Mouse (Mus musculus): ENCODE results near the gene Atcay. TPM values are rescaled to one million over a fixed set of nuclear protein-coding genes. Genes with fewer than 3 reads are reported as not detected.
A peak's percentile ranks its signal among the peaks of the same experiment; 100 is the strongest.
"Not testable (repeated sequence)": the region's sequence is repeated elsewhere in the genome, so short reads cannot be mapped to it uniquely, and the experiment has no call there.

Gene Atcay
- polyA plus RNA-seq, 1 experiment from 2014 or later = 68.1 TPM

- peaks cover 79% of the 10 kb centered on the region for H3K36me3 ChIP-seq
- ATAC-seq (ENCODE audit: low FRiP score) = no peak
- peak within 1 kb of the TSS; percentile 82 for H3K9ac ChIP-seq
Observed at GRCm38 (mm10) chr10:81183805-81184204, 46.8 kb downstream of the Atcay start, which contains the start of gene 4930442H23Rik. TSS of gene 4930442H23Rik (minus strand) at chr10:81183849.

DNA sequence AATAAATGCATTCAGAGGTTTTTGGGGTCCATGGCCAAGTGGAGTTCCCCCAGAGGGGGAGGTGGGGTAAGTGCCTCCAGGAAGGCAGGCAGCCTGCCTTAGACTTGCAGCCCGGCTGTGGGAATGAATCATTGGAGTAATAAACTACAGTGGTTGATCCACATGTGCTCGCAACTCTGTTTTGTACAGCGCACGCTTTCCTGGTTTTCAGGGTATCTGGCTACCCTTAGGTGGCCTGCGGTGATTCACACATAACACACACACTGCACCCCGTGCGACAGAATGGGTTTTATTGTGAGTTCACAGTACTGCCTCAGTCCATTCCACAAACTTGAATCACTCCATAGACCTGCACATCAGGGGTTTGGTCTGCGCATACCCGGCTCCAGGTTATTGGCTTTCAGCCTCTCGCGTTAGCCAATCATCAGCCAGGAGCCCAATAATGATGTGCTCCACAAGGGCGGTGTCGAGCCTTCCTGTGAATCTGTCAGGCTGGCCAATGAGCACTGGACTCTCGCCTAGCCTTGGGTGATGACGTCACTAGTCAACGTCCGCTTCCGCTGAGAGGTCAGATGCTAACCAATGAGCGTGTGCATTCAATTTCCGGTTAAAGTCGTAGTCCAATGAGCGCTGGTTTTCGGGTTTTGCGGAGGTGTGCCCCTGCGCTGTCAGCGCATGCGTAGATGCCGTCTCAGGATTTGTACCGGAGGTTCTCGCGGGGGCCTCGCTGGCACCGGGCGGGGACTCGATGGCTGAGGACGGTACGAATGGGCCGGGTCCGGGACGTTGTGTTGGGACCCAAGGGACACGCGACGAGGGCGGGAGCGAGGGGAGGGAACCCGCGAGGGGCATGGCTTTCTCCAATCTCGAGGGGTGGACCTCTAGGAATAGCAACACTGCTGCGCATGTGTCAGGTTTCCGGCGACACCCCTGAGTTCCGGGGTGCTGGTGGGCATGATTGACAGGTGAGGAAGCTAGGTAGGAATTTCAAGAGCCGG lies 48.0 kb downstream of the Atcay start, which contains the start of gene Dapk3:
Gene Dapk3, plus strand, starts transcription at position 670 of the 998 bp plus-strand sequence.
- Histone ChIP-seq H3K27me3 (no peaks in the 10 kb centered on the region), H3K4me3 (peak within 1 kb of the TSS; percentile 66), H3K4me1 (replicated peaks) (peaks cover 48% of the 10 kb centered on the region), H3K4me2 (peak within 1 kb of the TSS; percentile 69), H3K27ac (peak within 1 kb of the TSS; percentile 94), H3K36me3 (peaks cover 82% of the 10 kb centered on the region), H3K9me3 (no peaks in the 10 kb centered on the region), H3K9ac (peak within 1 kb of the TSS; percentile 82)
- 4% methylated on average over 53 of the region's 53 CpGs for WGBS
- peak; percentile 95 for ATAC-seq (ENCODE audit: low FRiP score)

More at GRCm38 (mm10) chr10:81183805-81184204, 46.8 kb downstream of the Atcay start, which contains the start of gene 4930442H23Rik:
- H3K9me3 ChIP-seq = no peaks in the 10 kb centered on the region
- H3K4me1 ChIP-seq (replicated peaks) = peaks cover 36% of the 10 kb centered on the region
- H3K4me2 ChIP-seq = peak within 1 kb of the TSS; percentile 69
- peak within 1 kb of the TSS; percentile 66 for H3K4me3 ChIP-seq
- peak within 1 kb of the TSS; percentile 94 for H3K27ac ChIP-seq
- H3K27me3 ChIP-seq = no peaks in the 10 kb centered on the region
- 88% methylated on average over 5 of the region's 5 CpGs for WGBS

DNA sequence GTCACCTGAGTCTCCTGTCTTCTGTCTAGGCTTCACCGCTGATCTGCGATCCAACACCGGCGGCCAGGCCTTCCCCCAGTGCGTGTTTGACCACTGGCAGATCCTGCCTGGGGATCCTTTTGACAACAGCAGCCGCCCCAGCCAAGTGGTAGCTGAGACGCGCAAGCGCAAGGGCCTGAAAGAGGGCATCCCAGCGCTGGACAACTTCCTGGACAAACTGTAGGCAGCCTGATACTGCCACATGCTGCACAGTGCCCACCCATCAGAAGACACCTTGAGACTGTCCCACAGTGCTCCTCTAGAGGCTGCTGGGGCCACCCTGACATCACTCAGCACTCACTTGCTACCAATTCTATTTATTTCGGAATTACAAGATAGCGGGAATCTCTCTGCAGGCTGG lies 48.8 kb downstream of the Atcay start:
- not testable (repeated sequence) for H3K4me3 ChIP-seq; H3K27me3 ChIP-seq; H3K9me3 ChIP-seq; H3K9ac ChIP-seq; H3K4me2 ChIP-seq; ATAC-seq (ENCODE audit: low FRiP score)
- H3K36me3 ChIP-seq = peaks cover 78% of the 10 kb centered on the region
- peak overlapping the region; percentile 66; the same call in 1 of the 2 replicates for H3K27ac ChIP-seq
- peaks cover 54% of the 10 kb centered on the region for H3K4me1 ChIP-seq (replicated peaks)
- WGBS = 84% methylated on average over 12 of the region's 12 CpGs

DNA sequence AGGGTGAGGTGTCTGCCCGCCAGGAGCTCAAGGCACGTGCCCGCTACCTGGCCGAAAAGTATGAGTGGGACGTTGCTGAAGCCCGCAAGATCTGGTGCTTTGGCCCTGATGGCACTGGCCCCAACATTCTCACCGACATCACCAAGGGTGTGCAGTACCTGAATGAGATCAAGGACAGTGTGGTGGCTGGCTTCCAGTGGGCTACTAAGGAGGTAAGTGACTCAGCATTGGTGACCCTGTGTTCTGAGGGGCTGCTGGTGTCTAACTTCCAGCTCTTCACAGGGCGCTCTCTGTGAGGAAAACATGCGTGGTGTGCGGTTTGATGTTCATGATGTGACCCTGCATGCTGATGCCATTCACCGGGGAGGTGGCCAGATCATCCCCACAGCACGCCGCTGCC lies 49.7 kb downstream of the Atcay start:
- WGBS = 91% methylated on average over 13 of the region's 13 CpGs
- H3K9me3 ChIP-seq = no peaks in the 10 kb centered on the region
- H3K4me1 ChIP-seq (replicated peaks) = peaks cover 56% of the 10 kb centered on the region
- H3K4me2 ChIP-seq = no peak overlapping the region
- H3K4me3 ChIP-seq = no peak overlapping the region
- H3K27me3 ChIP-seq = no peaks in the 10 kb centered on the region
- ATAC-seq (ENCODE audit: low FRiP score) = no peak
- H3K36me3 ChIP-seq = peaks cover 71% of the 10 kb centered on the region
- H3K27ac ChIP-seq = no peak overlapping the region
- H3K9ac ChIP-seq = no peak overlapping the region

DNA sequence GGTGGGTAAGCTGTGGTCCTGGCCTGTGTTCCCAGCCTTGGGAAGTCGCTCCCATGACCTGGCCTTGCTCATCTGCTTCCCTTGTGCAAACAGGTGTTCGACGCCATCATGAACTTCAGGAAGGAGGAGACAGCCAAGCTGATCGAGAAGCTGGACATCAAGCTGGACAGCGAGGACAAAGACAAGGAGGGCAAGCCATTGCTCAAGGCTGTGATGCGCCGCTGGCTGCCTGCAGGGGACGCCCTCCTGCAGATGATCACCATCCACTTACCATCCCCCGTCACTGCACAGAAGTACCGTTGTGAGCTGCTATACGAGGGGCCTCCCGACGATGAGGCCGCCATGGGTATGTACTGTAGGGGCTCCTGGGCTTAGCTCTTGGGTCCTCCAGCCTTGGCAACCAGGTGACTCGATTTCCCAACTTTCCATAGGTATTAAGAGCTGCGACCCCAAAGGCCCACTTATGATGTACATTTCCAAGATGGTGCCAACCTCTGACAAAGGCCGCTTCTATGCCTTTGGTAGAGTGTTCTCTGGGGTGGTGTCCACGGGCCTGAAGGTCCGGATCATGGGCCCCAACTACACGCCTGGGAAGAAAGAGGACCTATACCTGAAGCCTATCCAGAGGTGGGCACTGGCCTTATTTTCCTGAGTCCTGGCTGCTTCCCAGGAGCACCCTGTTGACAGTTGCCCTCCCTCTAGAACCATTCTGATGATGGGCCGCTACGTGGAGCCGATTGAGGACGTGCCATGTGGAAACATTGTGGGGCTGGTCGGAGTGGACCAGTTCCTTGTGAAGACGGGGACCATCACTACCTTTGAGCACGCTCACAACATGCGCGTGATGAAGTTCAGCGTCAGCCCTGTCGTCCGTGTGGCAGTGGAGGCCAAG lies 50.9 kb downstream of the Atcay start:
- Histone ChIP-seq H3K36me3 (peaks cover 60% of the 10 kb centered on the region), H3K4me3 (no peak overlapping the region), H3K9ac (0 out of 2 replicates have a peak overlapping the region, but pooled peaks have one; percentile 8), H3K4me2 (no peak overlapping the region; the same call in 1 of the 2 replicates), H3K9me3 (no peaks in the 10 kb centered on the region), H3K27ac (no peak overlapping the region), H3K27me3 (no peaks in the 10 kb centered on the region), H3K4me1 (replicated peaks) (peaks cover 68% of the 10 kb centered on the region)
- ATAC-seq (ENCODE audit: low FRiP score) = no peak
- WGBS = 91% methylated on average over 32 of the region's 32 CpGs

GRCm38 (mm10) chr10:81178927-81179326 lies 51.7 kb downstream of the Atcay start:
- Histone ChIP-seq H3K9ac (0 out of 2 replicates have a peak overlapping the region, but pooled peaks have one; percentile 8), H3K27me3 (no peaks in the 10 kb centered on the region), H3K9me3 (no peaks in the 10 kb centered on the region), H3K4me1 (replicated peaks) (peaks cover 70% of the 10 kb centered on the region), H3K36me3 (peaks cover 52% of the 10 kb centered on the region), H3K4me3 (peak overlapping the region; percentile 94; the same call in 1 of the 2 replicates), H3K27ac (no peak overlapping the region), H3K4me2 (no peak overlapping the region; the same call in 1 of the 2 replicates)
- ATAC-seq (ENCODE audit: low FRiP score) = no peak
- WGBS = 95% methylated on average over 11 of the region's 11 CpGs

- no peaks in the 10 kb centered on the region for H3K9me3 ChIP-seq
- H3K36me3 ChIP-seq = peaks cover 52% of the 10 kb centered on the region
- no peak for ATAC-seq (ENCODE audit: low FRiP score)
- peak overlapping the region; percentile 100 for H3K9ac ChIP-seq
- H3K27ac ChIP-seq = peak overlapping the region; percentile 98
- H3K4me2 ChIP-seq = peak overlapping the region; percentile 97
- H3K27me3 ChIP-seq = no peaks in the 10 kb centered on the region
- peaks cover 71% of the 10 kb centered on the region for H3K4me1 ChIP-seq (replicated peaks)
- peak overlapping the region; percentile 94 for H3K4me3 ChIP-seq
- WGBS = 67% methylated on average over 14 of the region's 14 CpGs
Observed at GRCm38 (mm10) chr10:81177958-81178712, 52.5 kb downstream of the Atcay start.

DNA sequence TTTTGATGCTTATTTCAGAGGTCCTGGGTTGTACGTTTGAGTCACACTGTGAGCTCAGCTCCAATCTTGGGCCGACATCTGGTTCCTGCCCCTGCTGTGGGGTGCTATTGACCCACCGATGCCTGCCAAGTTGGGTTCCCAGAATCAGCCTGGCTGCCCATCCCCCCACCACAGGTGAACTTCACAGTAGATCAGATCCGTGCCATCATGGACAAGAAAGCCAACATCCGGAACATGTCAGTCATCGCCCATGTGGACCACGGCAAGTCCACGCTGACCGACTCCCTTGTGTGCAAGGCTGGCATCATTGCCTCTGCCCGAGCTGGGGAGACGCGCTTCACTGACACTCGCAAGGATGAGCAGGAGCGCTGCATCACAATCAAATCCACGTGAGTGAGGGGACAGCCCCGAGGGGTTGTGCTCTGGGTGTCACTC lies 53.1 kb downstream of the Atcay start:
- H3K4me3 ChIP-seq = peak overlapping the region; percentile 94
- peak overlapping the region; percentile 97 for H3K4me2 ChIP-seq
- H3K27ac ChIP-seq = peak overlapping the region; percentile 98
- peaks cover 52% of the 10 kb centered on the region for H3K36me3 ChIP-seq
- peak overlapping the region; percentile 100 for H3K9ac ChIP-seq
- ATAC-seq (ENCODE audit: low FRiP score) = no peak
- WGBS = 14% methylated on average over 16 of the region's 16 CpGs
- no peaks in the 10 kb centered on the region for H3K9me3 ChIP-seq
- no peaks in the 10 kb centered on the region for H3K27me3 ChIP-seq
- H3K4me1 ChIP-seq (replicated peaks) = peaks cover 78% of the 10 kb centered on the region

DNA sequence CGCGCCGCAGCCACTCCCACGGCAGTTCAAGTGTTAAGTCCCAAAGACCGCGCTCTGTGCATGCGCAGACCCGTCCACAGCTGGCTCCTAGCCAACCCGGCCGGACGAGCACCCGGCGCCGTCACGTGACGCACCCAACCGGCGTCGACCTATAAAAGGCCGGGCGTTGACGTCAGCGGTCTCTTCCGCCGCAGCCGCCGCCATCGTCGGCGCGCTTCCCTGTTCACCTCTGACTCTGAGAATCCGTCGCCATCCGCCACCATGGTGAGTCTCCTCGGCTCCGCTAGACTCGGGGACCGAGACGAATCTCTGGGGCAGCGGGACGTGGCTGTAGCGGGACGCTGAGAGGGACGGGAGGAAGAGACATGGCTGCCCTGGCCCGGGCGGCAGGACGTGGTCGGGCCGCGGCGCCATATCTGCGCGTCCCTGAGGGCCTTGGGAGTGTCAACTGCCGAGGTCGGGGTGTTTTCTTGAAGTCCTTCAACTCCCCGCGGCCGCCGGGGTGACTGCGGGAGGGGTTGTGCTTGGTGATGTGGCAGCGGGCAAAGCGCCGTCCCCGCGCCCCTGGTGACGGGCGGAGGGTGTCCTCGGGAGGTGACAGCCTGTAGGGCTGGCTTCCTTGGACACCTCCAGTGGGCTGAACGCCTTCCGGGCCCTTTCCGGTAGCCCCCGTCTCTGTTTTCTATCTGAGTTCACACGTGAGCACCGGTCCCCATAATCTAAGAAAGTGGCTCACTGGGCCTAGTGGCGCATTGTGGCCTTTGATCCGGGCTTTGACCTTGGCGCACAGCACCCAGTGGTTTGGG lies 54.0 kb downstream of the Atcay start, which contains the start of gene Eef2:
Gene Eef2, plus strand, starts transcription at position 166 of the 806 bp plus-strand sequence.
- peak within 1 kb of the TSS; percentile 97 for H3K4me2 ChIP-seq
- peak within 1 kb of the TSS; percentile 94 for H3K4me3 ChIP-seq
- H3K4me1 ChIP-seq (replicated peaks) = peaks cover 70% of the 10 kb centered on the region
- H3K36me3 ChIP-seq = peaks cover 43% of the 10 kb centered on the region
- no peaks in the 10 kb centered on the region for H3K9me3 ChIP-seq
- peak within 1 kb of the TSS; percentile 98 for H3K27ac ChIP-seq
- WGBS = under 1% methylated on average over 77 of the region's 77 CpGs
- peak; percentile 64 for ATAC-seq (ENCODE audit: low FRiP score)
- no peaks in the 10 kb centered on the region for H3K27me3 ChIP-seq
- H3K9ac ChIP-seq = peak within 1 kb of the TSS; percentile 100

GRCm38 (mm10) chr10:81175936-81176465 lies 54.6 kb downstream of the Atcay start:
- Histone ChIP-seq H3K27me3 (no peaks in the 10 kb centered on the region), H3K9ac (peak overlapping the region; percentile 58), H3K4me2 (peak overlapping the region; percentile 97), H3K36me3 (peaks cover 37% of the 10 kb centered on the region), H3K4me3 (peak overlapping the region; percentile 94), H3K9me3 (no peaks in the 10 kb centered on the region), H3K27ac (peak overlapping the region; percentile 98), H3K4me1 (replicated peaks) (peaks cover 69% of the 10 kb centered on the region)
- WGBS = 8% methylated on average over 13 of the region's 13 CpGs
- no peak for ATAC-seq (ENCODE audit: low FRiP score)

All from hindbrain, embryonic 13.5 days (tissue).